Mouse (Mus musculus): Measurements from ENCODE around the gene Iqgap1. TPM values are rescaled to one million over a fixed set of nuclear protein-coding genes. Genes with fewer than 3 reads are reported as not detected.

Iqgap1 gene
- polyA plus RNA-seq, 2 experiments: 5.5 to 11.2 TPM

DNA sequence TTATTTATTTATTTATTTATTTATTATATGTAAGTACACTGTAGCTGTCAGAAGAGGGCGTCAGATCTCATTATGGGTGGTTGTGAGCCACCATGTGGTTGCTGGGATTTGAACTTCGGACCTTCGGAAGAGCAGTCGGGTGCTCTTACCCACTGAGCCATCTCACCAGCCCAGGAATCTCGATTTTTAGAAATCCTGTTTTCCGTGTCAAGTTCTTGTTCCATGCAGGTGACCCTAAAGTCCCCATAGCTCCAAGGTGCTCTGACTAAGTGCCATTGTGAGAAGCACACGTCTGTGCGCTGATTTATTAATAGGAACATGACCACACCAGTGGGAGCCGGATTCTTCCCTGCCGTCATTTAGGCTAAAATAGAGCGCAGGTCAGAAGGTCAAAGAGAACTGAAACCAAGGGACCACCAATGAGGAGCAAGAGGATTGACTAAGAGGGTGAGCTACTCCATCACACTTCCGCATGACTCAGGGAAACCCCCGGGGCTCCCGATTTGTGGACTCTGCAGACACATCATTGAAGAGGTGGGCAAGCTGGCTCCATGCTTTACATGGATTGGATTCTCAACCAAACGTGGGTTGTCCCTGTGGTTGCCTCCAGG lies 4.5 kb upstream of the Iqgap1 start:
- DNase-seq (ENCODE audit: low read depth in 3 of 3, low spot score in 3 of 3): peak in 1 of 3 experiments; percentile 33
- Histone ChIP-seq H3K4me1 (replicated peaks; ENCODE audit: control insufficient read depth in 2 of 2, insufficient read depth in 2 of 2, low read length in 1 of 2) (peaks cover 0 to 5% of the 10 kb centered on the region in 2 experiments; a peak in 2 of 4 replicates), H3K36me3 (replicated peaks; ENCODE audit: control insufficient read depth, insufficient read depth, low read depth) (no peaks in the 10 kb centered on the region), H3K27ac (no peak overlapping the region), H3K9me3 (ENCODE audit: control insufficient read depth, low read length) (no peaks in the 10 kb centered on the region), H3K9ac (replicated peaks) (no peak overlapping the region), H3K4me2 (ENCODE audit: low read depth) (no peak overlapping the region), H3K27me3 (ENCODE audit: control insufficient read depth, insufficient read depth, low read length) (no peaks in the 10 kb centered on the region), H3K4me3 (ENCODE audit: insufficient read depth in 1 of 2, low read depth in 2 of 2, low read length in 2 of 2) (no peak overlapping the region)
- no peak for ATAC-seq (ENCODE audit: insufficient read depth)
- TF ChIP-seq EP300 (IDR thresholded peaks at IDR 0.05; ENCODE audit: low read depth) (no peak), CTCF (IDR thresholded peaks at IDR 0.05; ENCODE audit: low read depth) (no peak)
- WGBS (ENCODE audit: insufficient replicate concordance): 64% methylated on average over 15 of the region's 15 CpGs

DNA sequence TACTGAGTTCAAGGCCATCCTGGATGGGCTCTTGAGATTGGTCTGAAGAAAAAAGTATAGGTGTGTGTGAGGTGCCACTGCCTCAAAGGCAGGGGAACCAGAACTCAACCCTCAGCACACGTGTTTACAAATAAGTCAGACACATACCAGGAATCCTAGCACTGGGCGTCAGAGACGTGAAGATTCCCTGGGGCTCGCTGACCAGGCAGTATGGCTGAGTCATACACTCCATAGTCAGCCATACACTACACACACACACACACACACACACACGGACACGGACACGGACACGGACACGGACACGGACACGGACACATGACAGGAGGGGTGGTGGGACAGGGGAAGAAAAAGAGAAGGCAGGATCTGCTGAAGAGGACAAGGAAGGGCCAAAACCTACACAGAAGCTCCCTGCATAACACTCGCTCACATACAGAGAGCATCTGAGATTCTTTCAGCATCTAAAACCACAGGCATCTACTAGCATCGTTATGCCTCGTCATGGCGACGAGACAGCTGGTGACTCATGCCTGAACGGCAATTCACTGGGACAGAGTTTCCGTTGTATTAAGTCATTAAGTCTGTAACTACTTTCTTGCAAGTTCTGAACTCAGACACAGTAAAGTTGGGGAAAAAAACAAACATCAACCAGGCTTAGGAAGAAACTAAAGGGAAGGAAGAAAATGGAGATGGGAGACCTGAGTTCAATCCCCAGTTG lies 2.5 kb upstream of the Iqgap1 start:
- H3K27me3 ChIP-seq (ENCODE audit: control insufficient read depth, insufficient read depth, low read length): no peaks in the 10 kb centered on the region
- H3K4me1 ChIP-seq (replicated peaks; ENCODE audit: control insufficient read depth in 2 of 2, insufficient read depth in 2 of 2, low read length in 1 of 2): peaks cover 8 to 11% of the 10 kb centered on the region in 2 experiments
- DNase-seq (ENCODE audit: low read depth in 3 of 3, low spot score in 3 of 3) (peak in 1 of 3 experiments; percentile 29), ATAC-seq (ENCODE audit: insufficient read depth) (no peak)
- TF ChIP-seq CTCF (IDR thresholded peaks at IDR 0.05; ENCODE audit: low read depth): no peak
- no peak for TF ChIP-seq EP300 (IDR thresholded peaks at IDR 0.05; ENCODE audit: low read depth)
- no peak overlapping the region for H3K9ac ChIP-seq (replicated peaks)
- H3K9me3 ChIP-seq (ENCODE audit: control insufficient read depth, low read length): no peaks in the 10 kb centered on the region
- 54% methylated on average over 18 of the region's 18 CpGs for WGBS (ENCODE audit: insufficient replicate concordance)
- no peak overlapping the region for H3K4me2 ChIP-seq (ENCODE audit: low read depth)
- no peak overlapping the region for H3K27ac ChIP-seq
- H3K36me3 ChIP-seq (replicated peaks; ENCODE audit: control insufficient read depth, insufficient read depth, low read depth): no peaks in the 10 kb centered on the region
- no peak overlapping the region for H3K4me3 ChIP-seq (ENCODE audit: insufficient read depth in 1 of 2, low read depth in 2 of 2, low read length in 2 of 2)

DNA sequence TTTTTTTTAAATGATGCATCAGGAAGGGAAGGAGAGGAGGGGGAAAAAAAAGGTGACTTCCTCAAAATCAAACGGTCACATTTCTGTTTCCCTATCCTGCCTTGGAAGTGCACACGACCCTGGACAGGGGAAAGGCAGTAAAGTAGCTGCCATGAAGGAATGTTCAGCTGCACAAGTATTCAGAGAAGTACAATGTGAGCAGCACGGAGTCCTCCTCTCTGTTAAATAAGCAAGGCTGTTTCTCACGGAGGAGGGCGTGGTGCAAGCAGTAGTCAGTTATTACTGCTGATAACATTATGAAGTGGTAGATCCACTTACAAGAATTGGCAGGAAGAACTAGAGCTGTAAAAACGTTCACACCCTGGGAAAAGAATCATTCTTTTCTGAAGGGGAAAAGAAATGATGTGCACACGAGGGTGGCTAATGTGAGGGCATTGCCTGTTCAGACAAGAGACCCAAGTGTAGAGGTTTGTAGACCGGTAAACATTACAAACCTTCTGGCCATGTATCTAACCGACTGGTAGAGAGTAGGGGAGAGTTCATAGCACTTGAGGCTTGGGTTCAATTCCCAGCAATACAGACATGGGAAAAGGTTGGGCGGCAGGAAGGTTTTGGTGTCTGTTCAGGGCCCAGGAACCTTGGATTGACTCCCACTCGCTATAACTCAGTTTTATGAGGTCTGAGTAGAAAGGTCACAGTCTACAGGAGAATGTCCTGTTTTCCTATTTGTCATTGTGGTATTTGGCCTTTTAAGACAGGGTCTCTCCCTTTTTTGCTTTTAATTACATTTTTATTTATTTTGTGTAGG lies 1.7 kb downstream of the Iqgap1 start:
- no peaks in the 10 kb centered on the region for H3K36me3 ChIP-seq (replicated peaks; ENCODE audit: control insufficient read depth, insufficient read depth, low read depth)

DNA sequence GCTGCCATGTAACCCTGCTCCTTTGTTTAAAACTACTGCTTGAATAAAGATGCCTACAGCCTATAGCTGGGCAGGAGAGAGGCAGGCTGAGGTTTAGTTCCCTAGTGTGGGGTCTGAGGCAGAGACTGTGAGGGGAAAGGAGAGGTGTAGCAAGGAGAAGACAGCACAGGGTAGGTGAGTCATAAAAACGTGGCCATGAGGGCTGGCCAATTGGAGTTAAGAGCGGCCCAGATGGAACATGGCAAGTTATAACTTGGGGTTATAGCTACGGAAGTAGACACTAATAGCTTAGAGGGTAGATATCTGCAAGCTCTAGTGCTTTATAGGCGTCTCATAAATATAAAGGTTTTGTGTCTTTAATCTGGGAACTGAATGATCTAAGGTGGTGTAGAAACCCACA lies 2.5 kb downstream of the Iqgap1 start:
- no peak overlapping the region for H3K4me3 ChIP-seq (ENCODE audit: insufficient read depth in 1 of 2, low read depth in 2 of 2, low read length in 2 of 2)
- no peaks in the 10 kb centered on the region for H3K9me3 ChIP-seq (ENCODE audit: control insufficient read depth, low read length)
- H3K4me1 ChIP-seq (replicated peaks; ENCODE audit: control insufficient read depth in 2 of 2, insufficient read depth in 2 of 2, low read length in 1 of 2): peaks cover 8 to 11% of the 10 kb centered on the region in 2 experiments
- H3K27me3 ChIP-seq (ENCODE audit: control insufficient read depth, insufficient read depth, low read length): no peaks in the 10 kb centered on the region
- 52% methylated on average over 4 of the region's 4 CpGs for WGBS (ENCODE audit: insufficient replicate concordance)
- H3K27ac ChIP-seq: no peak overlapping the region
- TF ChIP-seq CTCF (IDR thresholded peaks at IDR 0.05; ENCODE audit: low read depth) (no peak), EP300 (IDR thresholded peaks at IDR 0.05; ENCODE audit: low read depth) (no peak)
- DNase-seq (ENCODE audit: low read depth in 3 of 3, low spot score in 3 of 3) (no peak), ATAC-seq (ENCODE audit: insufficient read depth) (no peak)
- H3K9ac ChIP-seq (replicated peaks): no peak overlapping the region
- H3K36me3 ChIP-seq (replicated peaks; ENCODE audit: control insufficient read depth, insufficient read depth, low read depth): no peaks in the 10 kb centered on the region
- H3K4me2 ChIP-seq (ENCODE audit: low read depth): no peak overlapping the region

More for the DNA sequence above, 1.7 kb downstream of the Iqgap1 start:
- no peaks in the 10 kb centered on the region for H3K27me3 ChIP-seq (ENCODE audit: control insufficient read depth, insufficient read depth, low read length)
- H3K9ac ChIP-seq (replicated peaks): no peak overlapping the region
- H3K4me2 ChIP-seq (ENCODE audit: low read depth): peak overlapping the region; percentile 40
- TF ChIP-seq CTCF (IDR thresholded peaks at IDR 0.05; ENCODE audit: low read depth) (no peak), EP300 (IDR thresholded peaks at IDR 0.05; ENCODE audit: low read depth) (no peak)
- no peak for DNase-seq (ENCODE audit: low read depth in 3 of 3, low spot score in 3 of 3)
- H3K9me3 ChIP-seq (ENCODE audit: control insufficient read depth, low read length): no peaks in the 10 kb centered on the region
- peaks cover 8 to 11% of the 10 kb centered on the region in 2 experiments for H3K4me1 ChIP-seq (replicated peaks; ENCODE audit: control insufficient read depth in 2 of 2, insufficient read depth in 2 of 2, low read length in 1 of 2)
- H3K4me3 ChIP-seq (ENCODE audit: insufficient read depth in 1 of 2, low read depth in 2 of 2, low read length in 2 of 2): no peak overlapping the region
- WGBS (ENCODE audit: insufficient replicate concordance): 28% methylated on average over 11 of the region's 11 CpGs
- H3K27ac ChIP-seq: no peak overlapping the region
- peak; percentile 41; the same call in 1 of the 2 replicates for ATAC-seq (ENCODE audit: insufficient read depth)

DNA sequence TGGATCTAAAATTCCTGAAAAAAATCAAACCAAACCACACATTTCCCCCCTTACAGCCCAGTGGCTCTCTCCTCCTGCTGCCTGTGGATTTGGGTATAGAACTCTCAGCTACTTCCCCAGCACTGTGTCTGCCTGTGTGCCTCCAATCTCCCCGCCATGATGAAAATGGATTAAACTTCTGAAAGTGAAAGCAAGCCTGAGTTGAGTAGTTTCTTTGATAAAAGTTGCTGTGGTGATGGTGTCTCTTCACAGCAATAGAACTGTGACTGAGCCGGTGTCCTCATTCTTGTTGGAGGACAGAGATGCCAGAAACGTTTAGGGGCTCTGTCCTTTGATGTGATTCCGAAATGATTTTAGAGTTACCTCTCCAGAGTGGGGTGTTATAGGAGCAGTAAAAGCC lies 4.9 kb downstream of the Iqgap1 start:
- TF ChIP-seq CTCF (IDR thresholded peaks at IDR 0.05; ENCODE audit: low read depth) (no peak), EP300 (IDR thresholded peaks at IDR 0.05; ENCODE audit: low read depth) (no peak)
- no peak overlapping the region for H3K4me3 ChIP-seq (ENCODE audit: insufficient read depth in 1 of 2, low read depth in 2 of 2, low read length in 2 of 2)
- H3K9me3 ChIP-seq (ENCODE audit: control insufficient read depth, low read length): no peaks in the 10 kb centered on the region
- H3K36me3 ChIP-seq (replicated peaks; ENCODE audit: control insufficient read depth, insufficient read depth, low read depth): no peaks in the 10 kb centered on the region
- no peaks in the 10 kb centered on the region for H3K27me3 ChIP-seq (ENCODE audit: control insufficient read depth, insufficient read depth, low read length)
- 60% methylated on average over 4 of the region's 4 CpGs for WGBS (ENCODE audit: insufficient replicate concordance)
- no peak overlapping the region for H3K9ac ChIP-seq (replicated peaks)
- DNase-seq (ENCODE audit: low read depth in 3 of 3, low spot score in 3 of 3): no peak
- peaks cover 8 to 11% of the 10 kb centered on the region in 2 experiments for H3K4me1 ChIP-seq (replicated peaks; ENCODE audit: control insufficient read depth in 2 of 2, insufficient read depth in 2 of 2, low read length in 1 of 2)
- no peak overlapping the region for H3K4me2 ChIP-seq (ENCODE audit: low read depth)
- no peak overlapping the region for H3K27ac ChIP-seq
- ATAC-seq (ENCODE audit: insufficient read depth): no peak

Measured in liver, embryonic 14.5 days (tissue).